Mouse (Mus musculus) kidney, postnatal 10 days (tissue): ENCODE measurements at regions not wholly inside any gene's neighbourhood (a gene's known extent, or its start where the extent isn't known, plus 50 kb on each side); places are given as distances from the start of the nearest gene placed in this dataset.

Experiments used
- DNase-seq: peaks from one replicate; pipeline ENCODE4 v3.0.0; 2021; ENCODE audit warnings: mixed read lengths

DNA sequence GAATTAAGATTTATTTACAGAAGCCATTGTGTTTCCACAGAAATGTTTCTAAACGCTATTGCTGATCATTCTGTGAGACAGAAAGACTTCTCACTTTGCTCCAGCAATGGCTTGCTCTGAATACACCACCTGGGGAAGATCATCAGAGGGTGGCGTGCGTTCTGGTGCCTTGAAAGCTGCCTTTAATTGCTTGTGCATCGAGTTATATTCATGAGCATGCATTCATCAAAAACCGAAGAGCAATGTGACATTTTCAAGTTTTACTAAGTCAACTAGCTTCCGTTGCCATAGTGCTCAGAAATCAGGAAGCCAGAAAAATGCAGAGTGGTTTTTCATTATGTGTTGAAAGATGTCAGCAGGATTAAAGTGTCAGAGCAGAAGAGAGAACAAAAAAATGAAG lies 85.0 kb upstream of the Pcdh18 start:
- DNase-seq, result no peak

- no peak for DNase-seq
Measured at GRCm38 (mm10) chr3:49840448-49841156, 83.5 kb upstream of the Pcdh18 start.

- DNase-seq, result peak; percentile 30
Measured at GRCm38 (mm10) chr3:49814401-49814800, 57.3 kb upstream of the Pcdh18 start.

DNA sequence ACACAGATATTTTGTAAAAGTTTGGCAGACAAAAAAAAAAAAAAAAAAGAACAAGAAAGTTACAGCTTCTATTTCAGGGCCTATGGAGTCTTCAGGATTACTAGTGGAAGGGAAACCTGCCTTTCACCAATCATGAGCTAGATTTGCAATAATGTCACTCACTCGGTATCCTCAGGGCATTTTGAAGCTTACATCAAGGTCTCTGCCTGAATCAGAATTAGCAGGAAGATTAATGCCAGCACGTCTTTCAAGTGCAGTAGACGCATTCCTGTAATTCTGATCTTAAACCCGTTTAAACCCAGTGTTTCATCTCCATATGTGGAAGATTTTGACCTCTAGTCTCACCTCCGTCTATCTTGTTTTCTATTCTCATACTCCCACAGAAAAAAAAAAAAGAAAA lies 50.6 kb upstream of the Pcdh18 start:
- DNase-seq, result no peak

GRCm38 (mm10) chr3:49807280-49807679 lies 50.2 kb upstream of the Pcdh18 start:
- no peak for DNase-seq
